Mouse (Mus musculus): ENCODE measurements at regions not wholly inside any gene's neighbourhood (a gene's known extent, or its start where the extent isn't known, plus 50 kb on each side); places are given as distances from the start of the nearest gene placed in this dataset.

DNA sequence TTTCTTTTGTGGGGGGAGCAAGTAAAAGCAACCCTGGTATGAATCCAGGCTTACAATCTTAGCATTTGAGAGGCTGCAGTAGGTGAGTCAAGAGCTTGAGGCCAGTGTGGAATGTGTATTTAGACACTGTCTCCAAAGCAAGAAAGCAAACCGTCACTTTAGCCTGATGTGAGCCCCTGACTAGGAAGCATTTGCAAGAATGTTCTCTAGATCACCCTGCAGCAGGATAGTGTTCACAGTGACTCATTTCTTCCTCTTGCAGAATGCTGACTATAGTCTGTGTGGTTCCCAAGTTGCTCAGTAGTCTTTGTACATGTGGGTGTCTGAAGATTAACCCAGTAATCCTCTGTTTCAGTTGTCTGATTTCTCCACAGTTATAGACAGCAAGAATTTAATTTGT lies 88.7 kb upstream of the Nectin3 start:
- no peak for DNase-seq (ENCODE audit: low spot score)

DNA sequence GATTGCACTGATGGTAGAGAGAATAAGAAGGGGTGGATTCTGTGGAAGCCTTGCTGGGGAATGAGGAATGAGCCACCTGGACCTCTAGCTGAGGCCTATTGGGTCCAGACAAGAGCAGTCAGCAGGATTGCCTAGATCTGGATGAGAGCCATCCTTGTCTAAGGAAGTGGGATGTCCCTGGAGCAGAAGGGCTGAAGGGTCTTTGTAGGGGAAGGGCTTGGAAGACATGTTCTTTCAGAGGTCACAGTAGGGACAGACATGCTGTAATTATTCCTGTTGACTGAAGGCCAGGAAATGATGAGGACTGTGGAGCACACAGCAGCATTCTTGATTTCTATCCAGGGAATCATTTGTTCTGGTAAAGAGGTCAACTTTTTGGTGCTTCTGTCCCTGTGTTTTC lies 86.2 kb upstream of the Nectin3 start:
- no peak for DNase-seq (ENCODE audit: low spot score)

DNA sequence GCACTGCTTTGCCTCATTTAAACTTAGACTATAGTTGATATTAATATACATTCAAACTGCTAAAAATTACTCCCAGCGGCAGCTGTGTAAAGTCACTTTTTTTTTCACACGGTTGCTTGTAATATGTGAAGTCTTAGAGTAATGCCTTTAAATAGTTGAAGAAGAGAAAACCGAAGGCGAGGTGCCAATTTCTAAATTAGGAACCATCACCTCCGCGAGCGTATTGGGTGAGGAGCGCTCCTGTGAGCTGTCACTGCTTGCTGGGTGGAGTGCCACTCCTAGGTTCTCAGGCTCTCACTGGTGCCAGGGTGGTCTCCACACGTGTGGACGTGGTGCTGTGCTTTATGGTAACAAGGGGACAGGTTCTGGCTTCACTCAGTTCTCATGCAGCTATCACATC lies 82.8 kb upstream of the Nectin3 start:
- no peak for DNase-seq (ENCODE audit: low spot score)

DNA sequence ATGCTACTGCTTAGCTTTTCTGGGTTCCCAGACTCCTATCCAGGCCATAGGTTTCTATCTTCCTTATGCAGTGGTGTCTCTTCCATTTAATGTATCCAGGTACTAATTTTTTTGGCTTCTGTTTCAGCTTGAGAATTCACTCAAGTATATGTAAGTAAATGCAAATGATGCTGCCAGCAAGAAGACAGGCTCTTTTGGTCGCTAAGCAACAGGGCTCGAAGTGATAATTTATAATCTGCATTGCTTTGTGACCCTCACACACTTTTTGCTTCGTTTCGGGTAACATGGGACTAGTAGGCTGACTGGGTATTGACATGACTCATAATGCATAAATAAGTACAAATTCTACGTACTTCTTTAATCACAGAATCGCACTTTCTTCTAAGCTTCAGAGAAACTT lies 75.9 kb upstream of the Nectin3 start:
- DNase-seq (ENCODE audit: low spot score), result no peak

DNA sequence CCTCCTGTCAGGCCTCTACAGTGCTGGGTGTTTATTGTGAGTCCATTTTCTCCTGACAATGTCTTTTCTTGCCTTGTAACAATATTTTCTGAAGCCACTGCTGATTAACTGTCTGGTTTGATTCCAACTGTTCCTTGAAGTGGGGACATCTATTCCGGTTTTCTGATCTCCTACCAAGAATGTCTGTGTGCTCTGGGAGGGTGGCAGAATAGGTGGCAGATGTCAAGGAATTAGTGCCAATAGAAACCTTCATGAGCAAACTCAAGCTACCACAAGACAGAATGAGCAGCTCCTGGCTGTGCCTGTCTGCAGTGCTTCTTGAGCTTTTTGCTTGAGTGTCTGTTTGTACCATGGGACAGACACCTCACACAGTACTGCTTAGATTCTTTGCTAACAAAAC lies 69.1 kb upstream of the Nectin3 start:
- DNase-seq (ENCODE audit: low spot score), result no peak

DNA sequence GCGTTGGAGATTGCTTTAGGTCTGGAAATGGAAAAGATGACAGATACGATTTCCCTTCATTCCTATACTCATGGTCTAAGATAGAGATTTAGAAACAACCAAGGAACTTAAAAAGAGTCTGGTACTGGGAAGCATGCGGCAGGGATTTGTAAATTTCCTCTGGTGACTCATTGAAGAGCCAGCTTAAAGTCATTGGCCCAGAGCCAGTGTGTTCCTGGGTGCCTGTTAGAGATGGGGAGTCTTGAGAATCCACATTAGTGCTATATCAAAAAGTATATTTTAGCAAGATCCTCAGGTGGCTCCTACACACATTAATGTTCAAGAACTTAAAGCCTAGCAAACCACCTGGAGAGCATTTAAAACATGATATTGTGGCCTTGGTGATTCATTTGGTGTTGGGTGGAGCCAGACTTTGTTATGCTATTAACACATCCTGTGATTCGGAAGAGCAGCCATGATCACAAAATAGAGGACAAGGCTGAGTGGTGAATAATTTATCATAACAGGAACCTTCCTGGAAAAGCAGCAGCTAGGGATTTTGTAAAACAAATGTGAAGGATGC lies 67.8 kb upstream of the Nectin3 start:
- DNase-seq (ENCODE audit: low spot score), result no peak

DNA sequence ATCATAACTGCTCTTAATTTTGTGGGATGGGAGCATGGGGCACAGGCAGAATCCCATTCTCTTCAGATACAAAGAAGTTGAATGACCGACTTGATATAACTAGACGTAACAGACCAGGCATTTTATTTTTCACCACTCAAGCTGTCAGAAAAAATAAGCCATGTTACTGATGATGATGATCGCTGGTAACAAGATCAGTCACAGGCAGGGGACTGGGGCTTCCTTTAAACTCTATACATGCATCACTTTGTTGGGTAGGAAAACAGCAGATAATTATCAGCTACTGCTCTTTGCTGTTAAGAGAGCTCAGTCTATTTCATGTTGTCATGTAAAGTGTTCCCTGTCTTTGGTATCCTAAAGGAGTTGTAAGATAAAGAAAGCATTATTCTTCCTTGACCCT lies 59.0 kb upstream of the Nectin3 start:
- DNase-seq (ENCODE audit: low spot score), result no peak

DNA sequence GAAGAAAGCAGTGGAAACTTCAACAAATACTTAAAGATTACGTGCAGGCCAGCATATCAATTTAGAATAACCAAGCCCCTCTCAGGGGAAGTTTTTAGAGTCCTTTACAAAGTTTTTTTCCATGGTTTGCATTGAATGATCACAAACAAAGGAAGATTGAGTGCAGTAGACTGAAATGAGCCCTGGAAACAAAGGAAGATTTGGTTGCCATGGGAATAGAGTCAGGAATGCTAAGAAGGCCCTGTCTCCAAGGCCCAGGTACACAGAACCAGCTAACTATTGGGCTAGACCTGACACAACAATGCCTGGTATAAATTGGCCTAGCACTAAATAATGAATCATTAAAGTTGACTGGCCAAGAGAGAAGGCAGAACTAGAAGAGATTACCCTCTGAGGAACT lies 49.9 kb upstream of the Nectin3 start:
- no peak for DNase-seq (ENCODE audit: low spot score)
